In genomic region chr10:99089906-99090305, GRCm38 (mm10) we compare ENCODE assay signal across 42 mouse cellular contexts. TPM values are rescaled to one million over a fixed set of nuclear protein-coding genes. Genes with fewer than 3 reads are reported as not detected.
"Had no signal": no experiment of that assay in that cellular context is flagged by ENCODE, and none has a peak within 500 bp of the region (broad histone marks: within the 10 kb centered on the region; RNA-seq: fewer than 3 reads in every experiment).

No protein-coding gene starts in this region.

- ATAC-seq: hindbrain, postnatal 0 days; intestine, embryonic 16.5 days; liver, embryonic 12.5 days had no signal

- DNase-seq: gastrocnemius, adult 2 months; gastrocnemius, postnatal 10 days; gastrocnemius, postnatal 25 days; heart, adult 18-20 months; heart, postnatal 14 days; heart, postnatal 36 days; kidney, adult 11 months; kidney, adult 2 months; kidney, adult 9 months; kidney, postnatal 14 days; kidney, postnatal 36 days; layer of hippocampus, adult 9-11 months; layer of hippocampus, postnatal 36 days; left cerebral cortex, postnatal 4 days had no signal

RNA-seq across cellular contexts. Expression of gene Phxr2, which starts 36.2 kb away (rescaled TPM):
- total RNA-seq: gastrocnemius, adult 2 months; gastrocnemius, postnatal 10 days; gastrocnemius, postnatal 25 days; gastrocnemius, postnatal 4 days; heart, adult 18-20 months; heart, adult 8-10 months; heart, postnatal 14 days; heart, postnatal 36 days; hematopoietic stem cell, adult 5-6 weeks; hindbrain, postnatal 0 days; layer of hippocampus, adult 18-20 months; layer of hippocampus, adult 8-10 months; layer of hippocampus, postnatal 14 days; layer of hippocampus, postnatal 36 days; left cerebral cortex, adult 18-20 months; left cerebral cortex, adult 8-10 months; left cerebral cortex, postnatal 10 days; left cerebral cortex, postnatal 25 days; left cerebral cortex, postnatal 4 days; liver, adult 2 months had no signal
- polyA plus RNA-seq: heart, embryonic 10.5 days; heart, embryonic 12.5 days; heart, embryonic 14.5 days; heart, embryonic 16.5 days; hindbrain, embryonic 11.5 days; hindbrain, embryonic 13.5 days; hindbrain, embryonic 15.5 days; hindbrain, postnatal 0 days; intestine, embryonic 14.5 days; intestine, embryonic 16.5 days; kidney, adult 2 months; kidney, embryonic 15.5 days; kidney, postnatal 0 days; large intestine, adult 2 months; limb, embryonic 11.5 days; limb, embryonic 13.5 days; limb, embryonic 15.5 days; liver, adult 2 months; liver, embryonic 12.5 days had no signal
